Mouse (Mus musculus): Measurements from ENCODE around the gene Rbfox3. TPM values are rescaled to one million over a fixed set of nuclear protein-coding genes. Genes with fewer than 3 reads are reported as not detected.

Gene Rbfox3
- polyA plus RNA-seq, 1 experiment = not detected

GRCm38 (mm10) chr11:118871527-118871926 lies 39.9 kb downstream of the Rbfox3 start:
- H3K4me1 ChIP-seq (ENCODE audit: control insufficient read depth, insufficient read depth, low read length) = no peaks in the 10 kb centered on the region
- H3K27ac ChIP-seq (ENCODE audit: insufficient read depth, low read depth, low read length) = no peak overlapping the region
- TF ChIP-seq CTCF (IDR thresholded peaks at IDR 0.05; ENCODE audit: low read depth, low read length) (no peak), POLR2A (IDR thresholded peaks at IDR 0.05; ENCODE audit: borderline replicate concordance, low read depth, low read length) (no peak)
- no peak overlapping the region for H3K4me3 ChIP-seq (ENCODE audit: insufficient read depth, low read length)

- TF ChIP-seq POLR2A (IDR thresholded peaks at IDR 0.05; ENCODE audit: borderline replicate concordance, low read depth, low read length) (no peak), CTCF (IDR thresholded peaks at IDR 0.05; ENCODE audit: low read depth, low read length) (no peak)
- no peak overlapping the region for H3K4me3 ChIP-seq (ENCODE audit: insufficient read depth, low read length)
- no peak overlapping the region for H3K27ac ChIP-seq (ENCODE audit: insufficient read depth, low read depth, low read length)
- no peaks in the 10 kb centered on the region for H3K4me1 ChIP-seq (ENCODE audit: control insufficient read depth, insufficient read depth, low read length)
These were observed 48.0 kb downstream of the Rbfox3 start for GRCm38 (mm10) chr11:118863360-118863759.

- Histone ChIP-seq H3K27ac (ENCODE audit: insufficient read depth, low read depth, low read length) (no peak overlapping the region), H3K4me3 (ENCODE audit: insufficient read depth, low read length) (no peak overlapping the region), H3K4me1 (ENCODE audit: control insufficient read depth, insufficient read depth, low read length) (no peaks in the 10 kb centered on the region)
- TF ChIP-seq POLR2A (IDR thresholded peaks at IDR 0.05; ENCODE audit: borderline replicate concordance, low read depth, low read length) (no peak), CTCF (IDR thresholded peaks at IDR 0.05; ENCODE audit: low read depth, low read length) (no peak)
These were observed 49.5 kb downstream of the Rbfox3 start for GRCm38 (mm10) chr11:118861801-118862431.

- TF ChIP-seq CTCF (IDR thresholded peaks at IDR 0.05; ENCODE audit: low read depth, low read length) (no peak), POLR2A (IDR thresholded peaks at IDR 0.05; ENCODE audit: borderline replicate concordance, low read depth, low read length) (no peak)
- H3K27ac ChIP-seq (ENCODE audit: insufficient read depth, low read depth, low read length) = no peak overlapping the region
- no peaks in the 10 kb centered on the region for H3K4me1 ChIP-seq (ENCODE audit: control insufficient read depth, insufficient read depth, low read length)
- H3K4me3 ChIP-seq (ENCODE audit: insufficient read depth, low read length) = no peak overlapping the region
These were observed 50.2 kb downstream of the Rbfox3 start for GRCm38 (mm10) chr11:118861246-118861645.

- Histone ChIP-seq H3K27ac (ENCODE audit: insufficient read depth, low read depth, low read length) (no peak overlapping the region), H3K4me1 (ENCODE audit: control insufficient read depth, insufficient read depth, low read length) (no peaks in the 10 kb centered on the region), H3K4me3 (ENCODE audit: insufficient read depth, low read length) (no peak overlapping the region)
- TF ChIP-seq POLR2A (IDR thresholded peaks at IDR 0.05; ENCODE audit: borderline replicate concordance, low read depth, low read length) = no peak
- no peak for TF ChIP-seq CTCF (IDR thresholded peaks at IDR 0.05; ENCODE audit: low read depth, low read length)
These were observed 50.6 kb downstream of the Rbfox3 start for GRCm38 (mm10) chr11:118860812-118861211.

- no peak for TF ChIP-seq CTCF (IDR thresholded peaks at IDR 0.05; ENCODE audit: low read depth, low read length)
- TF ChIP-seq POLR2A (IDR thresholded peaks at IDR 0.05; ENCODE audit: borderline replicate concordance, low read depth, low read length) = no peak
- Histone ChIP-seq H3K27ac (ENCODE audit: insufficient read depth, low read depth, low read length) (no peak overlapping the region), H3K4me3 (ENCODE audit: insufficient read depth, low read length) (no peak overlapping the region), H3K4me1 (ENCODE audit: control insufficient read depth, insufficient read depth, low read length) (no peaks in the 10 kb centered on the region)
These were observed 51.6 kb downstream of the Rbfox3 start for GRCm38 (mm10) chr11:118859839-118860238.

- Histone ChIP-seq H3K27ac (ENCODE audit: insufficient read depth, low read depth, low read length) (no peak overlapping the region), H3K4me3 (ENCODE audit: insufficient read depth, low read length) (no peak overlapping the region), H3K4me1 (ENCODE audit: control insufficient read depth, insufficient read depth, low read length) (no peaks in the 10 kb centered on the region)
- TF ChIP-seq CTCF (IDR thresholded peaks at IDR 0.05; ENCODE audit: low read depth, low read length) = no peak
These were observed 53.1 kb downstream of the Rbfox3 start for GRCm38 (mm10) chr11:118858305-118858704.

GRCm38 (mm10) chr11:118851391-118851790 lies 60.0 kb downstream of the Rbfox3 start:
- no peaks in the 10 kb centered on the region for H3K4me1 ChIP-seq (ENCODE audit: control insufficient read depth, insufficient read depth, low read length)
- no peak for TF ChIP-seq CTCF (IDR thresholded peaks at IDR 0.05; ENCODE audit: low read depth, low read length)
- no peak for TF ChIP-seq POLR2A (IDR thresholded peaks at IDR 0.05; ENCODE audit: borderline replicate concordance, low read depth, low read length)
- H3K4me3 ChIP-seq (ENCODE audit: insufficient read depth, low read length) = no peak overlapping the region
- H3K27ac ChIP-seq (ENCODE audit: insufficient read depth, low read depth, low read length) = no peak overlapping the region

- H3K4me1 ChIP-seq (ENCODE audit: control insufficient read depth, insufficient read depth, low read length) = no peaks in the 10 kb centered on the region
- TF ChIP-seq POLR2A (IDR thresholded peaks at IDR 0.05; ENCODE audit: borderline replicate concordance, low read depth, low read length) (no peak), CTCF (IDR thresholded peaks at IDR 0.05; ENCODE audit: low read depth, low read length) (no peak)
- no peak overlapping the region for H3K27ac ChIP-seq (ENCODE audit: insufficient read depth, low read depth, low read length)
- no peak overlapping the region for H3K4me3 ChIP-seq (ENCODE audit: insufficient read depth, low read length)
These were observed 63.4 kb downstream of the Rbfox3 start for GRCm38 (mm10) chr11:118847986-118848385.

- TF ChIP-seq POLR2A (IDR thresholded peaks at IDR 0.05; ENCODE audit: borderline replicate concordance, low read depth, low read length) (no peak), CTCF (IDR thresholded peaks at IDR 0.05; ENCODE audit: low read depth, low read length) (no peak)
- H3K4me1 ChIP-seq (ENCODE audit: control insufficient read depth, insufficient read depth, low read length) = no peaks in the 10 kb centered on the region
- H3K4me3 ChIP-seq (ENCODE audit: insufficient read depth, low read length) = no peak overlapping the region
- no peak overlapping the region for H3K27ac ChIP-seq (ENCODE audit: insufficient read depth, low read depth, low read length)
These were observed 70.4 kb downstream of the Rbfox3 start for GRCm38 (mm10) chr11:118840992-118841391.

- Histone ChIP-seq H3K27ac (ENCODE audit: insufficient read depth, low read depth, low read length) (no peak overlapping the region), H3K4me3 (ENCODE audit: insufficient read depth, low read length) (no peak overlapping the region)
These were observed 73.2 kb downstream of the Rbfox3 start for GRCm38 (mm10) chr11:118838167-118838566.

More at GRCm38 (mm10) chr11:118838167-118838566, 73.2 kb downstream of the Rbfox3 start:
- no peaks in the 10 kb centered on the region for H3K4me1 ChIP-seq (ENCODE audit: control insufficient read depth, insufficient read depth, low read length)
- no peak for TF ChIP-seq POLR2A (IDR thresholded peaks at IDR 0.05; ENCODE audit: borderline replicate concordance, low read depth, low read length)
- no peak for TF ChIP-seq CTCF (IDR thresholded peaks at IDR 0.05; ENCODE audit: low read depth, low read length)

Data from bone marrow macrophage, adult 2 months (primary cell).